Mouse (Mus musculus) heart, postnatal 0 days (tissue): ENCODE measurements at regions not wholly inside any gene's neighbourhood (a gene's known extent, or its start where the extent isn't known, plus 50 kb on each side); places are given as distances from the start of the nearest gene placed in this dataset.

Experiments
- ATAC-seq: fragments of 200-750 bp; cut with Nextera tagmentation; 2 replicates; pipeline ENCODE4 v1.8.0; 2017; ENCODE audit warnings: low read depth, moderate number of reproducible peaks, moderate library complexity; ENCODE audit not compliant: insufficient read depth
- DNase-seq: peaks from one replicate; pipeline ENCODE4 v3.0.0-alpha.2; 2016; ENCODE audit warnings: low spot score
- H3K27ac ChIP-seq: fragments of 300-500 bp; sonication (generic); 2 replicates; pipeline ENCODE4 v1.5.1; 2014; ENCODE audit warnings: low read depth, mild to moderate bottlenecking
- H3K27me3 ChIP-seq: fragments of 300-500 bp; sonication (generic); 2 replicates; pipeline ENCODE4 v1.6.1; 2014; ENCODE audit warnings: low read length, mixed read lengths; ENCODE audit not compliant: control insufficient read depth, insufficient read depth
- H3K36me3 ChIP-seq: fragments of 300-500 bp; sonication (generic); replicated peaks from 2 replicates; pipeline ENCODE4 v1.6.1; 2014; ENCODE audit warnings: low read length, mixed read lengths; ENCODE audit not compliant: control insufficient read depth, insufficient read depth
- H3K4me1 ChIP-seq: fragments of 300-500 bp; sonication (generic); 2 replicates; pipeline ENCODE4 v1.6.1; 2014; ENCODE audit warnings: antibody characterized with exemption; ENCODE audit not compliant: control insufficient read depth, insufficient read depth
- H3K4me2 ChIP-seq: fragments of 300-500 bp; sonication (generic); 2 replicates; pipeline ENCODE4 v1.6.1; 2014; ENCODE audit warnings: low read depth, mild to moderate bottlenecking, low read length, moderate library complexity
- H3K4me3 ChIP-seq: fragments of 300-500 bp; sonication (generic); 2 replicates; pipeline ENCODE4 v1.5.1; 2014; ENCODE audit warnings: low read depth, low read length
- H3K9ac ChIP-seq: fragments of 300-500 bp; sonication (generic); replicated peaks from 2 replicates; pipeline ENCODE4 v1.6.1; 2014; ENCODE audit warnings: low read depth, low read length, mixed read lengths
- H3K9me3 ChIP-seq: fragments of 300-500 bp; sonication (generic); replicated peaks from 2 replicates; pipeline ENCODE4 v1.6.1; 2016; ENCODE audit warnings: low read length; ENCODE audit not compliant: control insufficient read depth
- CTCF ChIP-seq: IDR thresholded peaks from 2 replicates; pipeline ENCODE4 v1.5.1; 2016; ENCODE audit warnings: antibody characterized with exemption, control low read depth, low read depth
- EP300 ChIP-seq: IDR thresholded peaks from 2 replicates; pipeline ENCODE4 v1.6.1; 2016; ENCODE audit warnings: antibody characterized with exemption, low read depth
- WGBS: fragments of 180-500 bp; shearing (Covaris S2); extraction: QIAGEN DNeasy Blood & Tissue Kit; methylation state at CpG from one replicate; pipeline ENCODE4 v1.1.7; 2014; 5-methylcytosine and 5-hydroxymethylcytosine counted together

DNA sequence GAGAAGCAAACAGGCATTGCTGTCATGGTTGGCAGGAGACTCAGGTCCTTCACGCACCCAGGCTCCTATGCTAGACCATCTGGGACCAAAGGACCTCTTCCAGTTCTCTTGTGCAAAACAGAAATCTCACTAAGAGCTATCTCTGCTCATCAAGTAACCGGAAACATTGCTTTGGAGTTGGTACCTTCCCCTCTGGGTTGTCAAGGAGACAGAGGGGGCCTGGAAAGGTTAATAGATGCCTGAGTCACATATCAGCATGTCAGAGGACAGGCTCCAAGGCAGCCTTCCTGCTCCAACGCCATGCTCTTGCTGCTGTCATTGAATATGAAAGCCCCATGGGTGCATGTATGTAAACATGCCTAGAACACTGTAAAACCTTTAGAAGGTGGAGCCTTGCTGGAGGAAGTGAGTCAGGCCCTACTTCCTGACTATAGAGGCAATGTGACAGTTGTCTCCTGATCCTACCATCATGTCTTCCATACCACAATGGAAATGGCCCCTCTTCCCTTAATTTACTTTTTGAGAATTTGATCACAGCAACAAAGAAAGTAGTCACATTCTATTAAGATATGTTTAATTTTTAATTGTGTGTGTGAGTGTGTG, 103.8 kb downstream of the Hlx start:
- no peak overlapping the region for H3K4me2 ChIP-seq
- H3K9ac ChIP-seq: no peak overlapping the region
- TF ChIP-seq CTCF: no peak
- TF ChIP-seq EP300: no peak
- no peak for DNase-seq
- H3K27ac ChIP-seq: no peak overlapping the region
- H3K4me3 ChIP-seq: no peak overlapping the region
- H3K27me3 ChIP-seq: no peaks in the 10 kb centered on the region
- no peak for ATAC-seq
- no peaks in the 10 kb centered on the region for H3K36me3 ChIP-seq
- no peaks in the 10 kb centered on the region for H3K9me3 ChIP-seq
- 71% methylated on average over 3 of the region's 3 CpGs for WGBS
- H3K4me1 ChIP-seq: peaks cover 8% of the 10 kb centered on the region; the same call in 1 of the 2 replicates

DNA sequence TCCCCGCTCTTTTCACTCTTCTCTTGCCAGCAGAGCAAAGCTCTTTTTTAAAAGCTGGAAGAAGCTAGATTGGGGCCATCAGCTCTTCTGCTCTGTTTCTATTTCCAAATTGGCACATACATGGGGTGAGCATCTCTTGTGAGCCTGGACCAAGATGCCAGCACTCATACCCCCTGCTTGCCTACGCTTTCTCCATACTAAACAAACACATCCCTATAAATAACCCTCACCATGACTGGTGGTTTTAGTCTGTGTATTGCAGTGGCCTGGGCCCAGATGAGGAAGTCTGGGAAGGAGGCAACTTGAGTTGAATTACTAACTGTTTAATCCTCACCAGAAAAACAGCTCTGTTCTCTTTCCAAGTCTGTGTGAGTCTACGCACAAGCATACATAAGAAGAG, 110.0 kb downstream of the Hlx start:
- DNase-seq: no peak

GRCm38 (mm10) chr1:184621950-184622349, 110.5 kb downstream of the Hlx start:
- no peak overlapping the region for H3K27ac ChIP-seq

More for the DNA sequence above, 110.0 kb downstream of the Hlx start:
- Histone ChIP-seq H3K27ac (no peak overlapping the region), H3K9ac (no peak overlapping the region), H3K4me2 (no peak overlapping the region), H3K4me1 (no peaks in the 10 kb centered on the region), H3K36me3 (no peaks in the 10 kb centered on the region), H3K27me3 (no peaks in the 10 kb centered on the region), H3K4me3 (no peak overlapping the region), H3K9me3 (no peaks in the 10 kb centered on the region)
- ATAC-seq: no peak
- TF ChIP-seq EP300: no peak
- no peak for TF ChIP-seq CTCF
- WGBS: 72% methylated on average over 3 of the region's 3 CpGs

GRCm38 (mm10) chr1:184617853-184618454, 114.5 kb downstream of the Hlx start:
- H3K4me1 ChIP-seq: no peaks in the 10 kb centered on the region
- no peak overlapping the region for H3K4me3 ChIP-seq
- H3K9me3 ChIP-seq: no peaks in the 10 kb centered on the region
- H3K36me3 ChIP-seq: no peaks in the 10 kb centered on the region
- H3K4me2 ChIP-seq: no peak overlapping the region
- no peak for ATAC-seq
- H3K9ac ChIP-seq: no peak overlapping the region
- 71% methylated on average over 8 of the region's 8 CpGs for WGBS
- H3K27me3 ChIP-seq: no peaks in the 10 kb centered on the region
- TF ChIP-seq EP300: no peak
- peak; percentile 12 for DNase-seq
- H3K27ac ChIP-seq: no peak overlapping the region

More at GRCm38 (mm10) chr1:184621950-184622349, 110.5 kb downstream of the Hlx start:
- Histone ChIP-seq H3K36me3 (no peaks in the 10 kb centered on the region), H3K4me1 (no peaks in the 10 kb centered on the region), H3K9ac (no peak overlapping the region), H3K9me3 (no peaks in the 10 kb centered on the region), H3K4me3 (no peak overlapping the region), H3K27me3 (no peaks in the 10 kb centered on the region), H3K4me2 (no peak overlapping the region)
- no peak for ATAC-seq
- TF ChIP-seq CTCF (no peak), EP300 (no peak)
- DNase-seq: no peak
- 50% methylated on average over 15 of the region's 15 CpGs for WGBS

GRCm38 (mm10) chr1:184615991-184616390, 116.4 kb downstream of the Hlx start:
- WGBS: 58% methylated on average over 3 of the region's 3 CpGs
- no peak overlapping the region for H3K4me3 ChIP-seq
- H3K4me1 ChIP-seq: no peaks in the 10 kb centered on the region
- DNase-seq: no peak
- no peak overlapping the region for H3K27ac ChIP-seq
- TF ChIP-seq CTCF (no peak), EP300 (no peak)
- H3K36me3 ChIP-seq: no peaks in the 10 kb centered on the region
- ATAC-seq: no peak
- H3K9ac ChIP-seq: no peak overlapping the region
- H3K9me3 ChIP-seq: no peaks in the 10 kb centered on the region
- H3K27me3 ChIP-seq: no peaks in the 10 kb centered on the region
- H3K4me2 ChIP-seq: no peak overlapping the region
